ENCODE assay signal across 8 mouse cellular contexts in the genomic region with DNA sequence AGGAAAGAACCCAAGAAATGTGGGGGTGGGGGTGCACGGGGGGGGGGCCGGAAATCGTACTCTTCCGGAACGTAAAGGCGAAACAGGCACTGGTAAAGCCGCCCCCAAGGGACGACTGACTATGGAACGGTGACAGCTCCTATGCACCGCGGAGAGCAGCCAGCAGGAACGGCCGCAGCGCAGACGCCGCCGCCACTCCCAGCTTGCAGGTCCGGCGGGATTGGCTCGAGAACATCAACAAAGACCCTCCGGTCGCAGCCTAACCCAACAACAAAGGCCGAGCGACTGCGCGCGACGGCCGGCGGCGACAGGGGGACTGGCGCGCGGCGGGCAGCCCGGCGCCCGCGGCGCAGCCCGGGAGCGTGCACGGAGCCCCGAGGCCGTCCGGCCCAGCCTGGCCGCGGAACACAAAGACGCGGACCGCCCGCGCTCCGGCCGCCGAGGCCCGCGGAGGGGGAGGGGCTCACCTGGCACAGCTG. TPM values are rescaled to one million over a fixed set of nuclear protein-coding genes. Genes with fewer than 3 reads are reported as not detected.
DNase-seq lines count a peak whose midpoint lies in the region; ATAC-seq and TF ChIP-seq lines count a peak whose summit lies in the region.

No protein-coding gene starts in this region.

- no peaks in the 10 kb centered on the region; the same call in 1 of the 2 replicates for H3K27me3 ChIP-seq in kidney, adult 2 months (replicated peaks; ENCODE audit: control insufficient read depth, insufficient read depth, low read length)
- H3K27me3 ChIP-seq in forebrain, postnatal 0 days (ENCODE audit: insufficient read depth, low read length), result no peaks in the 10 kb centered on the region
- no peaks in the 10 kb centered on the region for H3K27me3 ChIP-seq in intestine, embryonic 15.5 days (replicated peaks)
- no peaks in the 10 kb centered on the region for H3K27me3 ChIP-seq in liver, embryonic 16.5 days (ENCODE audit: control insufficient read depth, insufficient read depth, low read depth, low read length)
- H3K27me3 ChIP-seq in neural tube, embryonic 11.5 days (ENCODE audit: control insufficient read depth, insufficient read depth, low read length), result no peaks in the 10 kb centered on the region

- peak; percentile 48 for ATAC-seq in forebrain, postnatal 0 days
- ATAC-seq in intestine, embryonic 15.5 days, result peak; percentile 71
- ATAC-seq in liver, embryonic 16.5 days (ENCODE audit: low read depth), result peak; percentile 66
- peak; percentile 64 for ATAC-seq in neural tube, embryonic 11.5 days (ENCODE audit: insufficient read depth, low FRiP score, low TSS enrichment)

- under 1% methylated on average over 58 of the region's 58 CpGs for WGBS in kidney, adult 2 months
- WGBS in forebrain, postnatal 0 days, result under 1% methylated on average over 49 of the region's 58 CpGs
- under 1% methylated on average over 51 of the region's 58 CpGs for WGBS in intestine, embryonic 15.5 days
- WGBS in liver, embryonic 16.5 days (ENCODE audit: insufficient replicate concordance), result under 1% methylated on average over 57 of the region's 58 CpGs
- WGBS in neural tube, embryonic 11.5 days, result under 1% methylated on average over 45 of the region's 58 CpGs

- H3K9me3 ChIP-seq in forebrain, postnatal 0 days (ENCODE audit: low read length), result no peaks in the 10 kb centered on the region
- H3K9me3 ChIP-seq in intestine, embryonic 15.5 days, result no peaks in the 10 kb centered on the region
- no peaks in the 10 kb centered on the region for H3K9me3 ChIP-seq in liver, embryonic 16.5 days (replicated peaks; ENCODE audit: control insufficient read depth, low read length)
- H3K9me3 ChIP-seq in neural tube, embryonic 11.5 days (ENCODE audit: control insufficient read depth, low read length), result no peaks in the 10 kb centered on the region; the same call in 1 of the 2 replicates

- H3K4me2 ChIP-seq in forebrain, postnatal 0 days (ENCODE audit: low read depth), result peak overlapping the region; percentile 54
- H3K4me2 ChIP-seq in intestine, embryonic 15.5 days (replicated peaks), result peak overlapping the region; percentile 82
- H3K4me2 ChIP-seq in liver, embryonic 16.5 days (ENCODE audit: low read depth, low read length), result peak overlapping the region; percentile 95
- H3K4me2 ChIP-seq in neural tube, embryonic 11.5 days (ENCODE audit: low read depth), result peak overlapping the region; percentile 70

- peak overlapping the region; percentile 69 for H3K4me3 ChIP-seq in kidney, adult 2 months (ENCODE audit: insufficient read depth, low read depth, low read length)
- H3K4me3 ChIP-seq in forebrain, postnatal 0 days (ENCODE audit: low read depth, low read length), result peak overlapping the region; percentile 100
- peak overlapping the region; percentile 92 for H3K4me3 ChIP-seq in intestine, embryonic 15.5 days (replicated peaks)
- H3K4me3 ChIP-seq in liver, embryonic 16.5 days (ENCODE audit: low read depth, low read length), result peak overlapping the region; percentile 95
- H3K4me3 ChIP-seq in neural tube, embryonic 11.5 days (ENCODE audit: low read depth, low read length), result peak overlapping the region; percentile 95

- H3K36me3 ChIP-seq in kidney, adult 2 months (ENCODE audit: control insufficient read depth, insufficient read depth, low read length), result no peaks in the 10 kb centered on the region
- no peaks in the 10 kb centered on the region for H3K36me3 ChIP-seq in forebrain, postnatal 0 days (ENCODE audit: insufficient read depth)
- no peaks in the 10 kb centered on the region; the same call in 1 of the 2 replicates for H3K36me3 ChIP-seq in intestine, embryonic 15.5 days
- no peaks in the 10 kb centered on the region for H3K36me3 ChIP-seq in liver, embryonic 16.5 days (ENCODE audit: control insufficient read depth, insufficient read depth)
- H3K36me3 ChIP-seq in neural tube, embryonic 11.5 days (ENCODE audit: control insufficient read depth, insufficient read depth, low read length), result no peaks in the 10 kb centered on the region; the same call in 1 of the 2 replicates

- H3K9ac ChIP-seq in forebrain, postnatal 0 days, result peak overlapping the region; percentile 94
- peak overlapping the region; percentile 98 for H3K9ac ChIP-seq in intestine, embryonic 15.5 days
- peak overlapping the region; percentile 89 for H3K9ac ChIP-seq in liver, embryonic 16.5 days (ENCODE audit: low read depth, low read length)
- peak overlapping the region; percentile 99 for H3K9ac ChIP-seq in neural tube, embryonic 11.5 days (ENCODE audit: low read length)

- no peak for DNase-seq in kidney, adult 2 months
- DNase-seq in kidney, adult 11 months, result no peak
- peak; percentile 16 for DNase-seq in c-Kit-negative CD71-positive TER-119-positive erythroid progenitor cells, embryonic 14.5 days (ENCODE audit: low read depth, low spot score)
- peak; percentile 66 for DNase-seq in forebrain, postnatal 0 days
- peak; percentile 74 for DNase-seq in neural tube, embryonic 11.5 days (ENCODE audit: low spot score)
- peak; percentile 71 for DNase-seq in testis, postnatal 14 days (ENCODE audit: low spot score)

- TF ChIP-seq POLR2A in kidney, adult 2 months (IDR thresholded peaks at IDR 0.05; ENCODE audit: low read depth, low read length), result no peak

- no peaks in the 10 kb centered on the region; the same call in 1 of the 2 replicates for H3K4me1 ChIP-seq in kidney, adult 2 months (ENCODE audit: control insufficient read depth, insufficient read depth, low read length)
- H3K4me1 ChIP-seq in forebrain, postnatal 0 days (ENCODE audit: insufficient read depth), result peaks cover 7% of the 10 kb centered on the region
- H3K4me1 ChIP-seq in intestine, embryonic 15.5 days (replicated peaks), result peaks cover 5% of the 10 kb centered on the region
- H3K4me1 ChIP-seq in liver, embryonic 16.5 days (ENCODE audit: control insufficient read depth, low read depth, low read length), result peaks cover 15% of the 10 kb centered on the region
- H3K4me1 ChIP-seq in neural tube, embryonic 11.5 days (ENCODE audit: control insufficient read depth, insufficient read depth, low read length), result peaks cover 10% of the 10 kb centered on the region

- TF ChIP-seq CTCF in kidney, adult 2 months (conservative IDR thresholded peaks at IDR 0.05; ENCODE audit: insufficient read depth, insufficient read length, low read depth, low read length), result no peak
- TF ChIP-seq CTCF in forebrain, postnatal 0 days (IDR thresholded peaks at IDR 0.05; ENCODE audit: low read depth), result no peak

- H3K27ac ChIP-seq in kidney, adult 2 months (ENCODE audit: insufficient read depth, low read depth, low read length), result peak overlapping the region; percentile 87
- peak overlapping the region; percentile 98 for H3K27ac ChIP-seq in forebrain, postnatal 0 days (ENCODE audit: low read depth, low read length)
- H3K27ac ChIP-seq in intestine, embryonic 15.5 days, result peak overlapping the region; percentile 99
- peak overlapping the region; percentile 94 for H3K27ac ChIP-seq in liver, embryonic 16.5 days (ENCODE audit: low read length)
- H3K27ac ChIP-seq in neural tube, embryonic 11.5 days (ENCODE audit: low read depth, low read length), result peak overlapping the region; percentile 99

RNA-seq across cellular contexts. Expression of a gene that starts 0.4 kb away (rescaled TPM):
- polyA plus RNA-seq in kidney, adult 2 months (2012; rRNA removed), result 1.5 and 1.9 TPM in 2 replicates
- 37.2 and 46.3 TPM in 2 replicates for total RNA-seq in forebrain, postnatal 0 days (2014; rRNA removed)
- 12.0 and 16.7 TPM in 2 replicates for polyA plus RNA-seq in forebrain, postnatal 0 days (2015; fragmentation: Nextera tagmentation; extraction: Ambion mirVana)
- 14.9 and 16.8 TPM in 2 replicates for polyA plus RNA-seq in intestine, embryonic 15.5 days (2015; fragmentation: Nextera tagmentation; extraction: Ambion mirVana)
- polyA plus RNA-seq in liver, embryonic 16.5 days (2015; fragmentation: Nextera tagmentation; extraction: Ambion mirVana), result 4.5 and 4.7 TPM in 2 replicates
- polyA plus RNA-seq in neural tube, embryonic 11.5 days (2014; fragmentation: Nextera tagmentation; extraction: Ambion mirVana), result 38.4 and 38.8 TPM in 2 replicates

RNA-seq across cellular contexts. Expression of a gene that starts 11.2 kb away (rescaled TPM):
- not detected in 2 replicates for polyA plus RNA-seq in kidney, adult 2 months (2012; rRNA removed)
- total RNA-seq in forebrain, postnatal 0 days (2014; rRNA removed), result not detected in 2 replicates
- polyA plus RNA-seq in forebrain, postnatal 0 days (2015; fragmentation: Nextera tagmentation; extraction: Ambion mirVana), result not detected in 2 replicates
- polyA plus RNA-seq in intestine, embryonic 15.5 days (2015; fragmentation: Nextera tagmentation; extraction: Ambion mirVana), result not detected in 2 replicates
- polyA plus RNA-seq in liver, embryonic 16.5 days (2015; fragmentation: Nextera tagmentation; extraction: Ambion mirVana), result 0.14 TPM in 1 of 2 replicates, not detected in the other
- not detected in 2 replicates for polyA plus RNA-seq in neural tube, embryonic 11.5 days (2014; fragmentation: Nextera tagmentation; extraction: Ambion mirVana)

Comparison
In these comparisons a context has a peak if more than half of its experiments do, and no peak if none do; other contexts are left out.
1. DNase-seq: peak in c-Kit-negative CD71-positive TER-119-positive erythroid progenitor cells, embryonic 14.5 days (single experiment), forebrain, postnatal 0 days (single experiment), neural tube, embryonic 11.5 days (single experiment) and testis, postnatal 14 days (single experiment); none in kidney, adult 2 months (single experiment) and kidney, adult 11 months (single experiment).
2. Peak in every context shown above with its lines, with median percentiles within 50 percentile points of each other: H3K27ac ChIP-seq, H3K4me3 ChIP-seq, ATAC-seq, H3K4me2 ChIP-seq and H3K9ac ChIP-seq.